Mouse (Mus musculus) lung, embryonic 16.5 days (tissue): ENCODE data around the gene Clec4a2. TPM values are rescaled to one million over a fixed set of nuclear protein-coding genes. Genes with fewer than 3 reads are reported as not detected.
"Not testable (repeated sequence)": the region's sequence is repeated elsewhere in the genome, so short reads cannot be mapped to it uniquely, and the experiment has no call there.

Experiments used
- ATAC-seq: fragments of 200-750 bp; cut with Nextera tagmentation; 2 replicates; pipeline ENCODE4 v1.8.0; 2017; ENCODE audit warnings: low read depth, mild to moderate bottlenecking, moderate library complexity
- H3K27ac ChIP-seq: fragments of 300-500 bp; sonication (generic); 2 replicates; pipeline ENCODE4 v1.5.1; 2014; ENCODE audit warnings: mild to moderate bottlenecking, control low read depth, low read length
- H3K27me3 ChIP-seq: fragments of 300-500 bp; sonication (generic); 2 replicates; pipeline ENCODE4 v1.6.1; 2014; ENCODE audit warnings: low read depth, low read length, mixed read lengths; ENCODE audit not compliant: control insufficient read depth, insufficient read depth
- H3K36me3 ChIP-seq: fragments of 300-500 bp; sonication (generic); 2 replicates; pipeline ENCODE4 v1.6.1; 2014; ENCODE audit warnings: low read length; ENCODE audit not compliant: control insufficient read depth, insufficient read depth
- H3K4me1 ChIP-seq: fragments of 300-500 bp; sonication (generic); replicated peaks from 2 replicates; pipeline ENCODE4 v1.6.1; 2014; ENCODE audit warnings: low read length, mixed read lengths; ENCODE audit not compliant: control insufficient read depth, insufficient read depth
- H3K4me2 ChIP-seq: fragments of 300-500 bp; sonication (generic); 2 replicates; pipeline ENCODE4 v1.6.1; 2014; ENCODE audit warnings: low read depth, low read length, control low read depth
- H3K4me3 ChIP-seq: fragments of 300-500 bp; sonication (generic); 2 replicates; pipeline ENCODE4 v1.5.1; 2014; ENCODE audit warnings: mild to moderate bottlenecking, low read length, control low read depth
- H3K9ac ChIP-seq: fragments of 300-500 bp; sonication (generic); 2 replicates; pipeline ENCODE4 v1.6.1; 2014; ENCODE audit warnings: low read length, control low read depth
- H3K9me3 ChIP-seq: fragments of 300-500 bp; sonication (generic); 2 replicates; pipeline ENCODE4 v1.6.1; 2016; ENCODE audit warnings: low read length; ENCODE audit not compliant: control insufficient read depth
- WGBS: fragments of 180-500 bp; shearing (Covaris S2); extraction: QIAGEN DNeasy Blood & Tissue Kit; methylation state at CpG from one replicate; pipeline ENCODE4 v1.1.7; 2014; 5-methylcytosine and 5-hydroxymethylcytosine counted together
- polyA plus RNA-seq: library from polyadenylated mRNA; unstranded; fragments of >200 nt; fragmentation: Nextera tagmentation; extraction: Ambion mirVana; gene quantifications from 2 replicates; pipeline ENCODE4 v1.2.1, GENCODE M21; 2015

The Clec4a2 gene
- 3.3 TPM in 2 replicates for polyA plus RNA-seq

DNA sequence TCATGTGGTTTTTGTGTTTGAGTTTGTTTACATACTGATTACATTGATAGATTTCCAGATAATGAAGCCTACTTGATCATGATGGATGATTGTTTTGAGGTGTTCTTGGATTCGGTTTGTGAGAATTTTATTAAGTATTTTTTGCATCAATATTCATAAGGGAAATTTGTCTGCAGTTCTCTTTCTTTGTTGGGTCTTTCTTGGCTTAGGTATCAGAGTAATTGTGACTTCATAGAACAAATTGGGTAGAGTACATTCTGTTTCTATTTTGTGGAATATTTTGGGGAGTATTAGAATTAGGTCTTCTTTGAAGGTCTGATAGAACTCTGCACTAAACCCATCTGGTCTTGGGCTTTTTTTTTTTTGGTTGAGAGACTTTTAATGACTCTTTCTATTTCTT lies at the start of gene Clec4a2:
Gene Clec4a2, plus strand, starts transcription at position 301 of the 400 bp plus-strand sequence.
- H3K27ac ChIP-seq, H3K4me2 ChIP-seq, H3K36me3 ChIP-seq, H3K9me3 ChIP-seq, ATAC-seq, H3K27me3 ChIP-seq, H3K9ac ChIP-seq, H3K4me1 ChIP-seq, H3K4me3 ChIP-seq: not testable (repeated sequence)
- 51% methylated on average over 1 of the region's 1 CpGs for WGBS

DNA sequence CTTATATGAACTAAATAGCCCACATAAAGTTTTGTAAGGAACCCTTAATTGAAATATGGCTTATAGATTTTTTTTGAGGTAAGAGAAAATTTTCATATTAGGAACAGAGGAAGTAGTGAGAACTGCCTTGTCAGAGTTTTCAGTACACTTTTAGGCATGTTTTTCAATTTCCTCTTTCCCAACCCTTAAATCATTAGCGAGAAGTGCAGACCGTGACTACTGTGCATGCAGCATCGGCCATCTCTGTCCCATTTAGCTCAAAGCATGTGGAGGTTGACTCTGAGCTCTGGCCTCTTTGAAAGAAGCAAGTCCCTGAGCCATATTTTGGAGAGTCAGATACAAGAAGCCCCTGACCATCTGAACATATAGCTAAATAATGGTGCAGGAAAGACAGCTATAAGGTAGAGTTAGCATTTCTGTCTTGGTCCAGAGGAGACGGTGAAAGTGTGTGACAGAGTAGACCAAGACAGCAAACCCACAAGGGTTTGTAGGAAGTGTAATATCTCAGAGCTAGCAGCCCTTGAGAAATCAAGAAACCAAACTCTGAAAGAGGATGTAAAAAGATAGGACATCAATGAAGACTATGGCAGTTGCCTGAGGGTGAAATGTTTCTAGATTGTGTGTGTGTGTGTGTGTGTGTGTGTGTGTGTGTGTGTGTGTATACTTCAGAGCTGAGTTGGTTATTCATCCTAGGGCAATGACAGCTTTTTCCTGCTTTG lies 10.9 kb upstream of the Clec4a2 start:
- H3K27ac ChIP-seq = no peak overlapping the region
- WGBS = 79% methylated on average over 4 of the region's 4 CpGs
- ATAC-seq = no peak
- no peaks in the 10 kb centered on the region for H3K36me3 ChIP-seq
- H3K27me3 ChIP-seq = no peaks in the 10 kb centered on the region
- H3K4me2 ChIP-seq = no peak overlapping the region
- H3K9ac ChIP-seq = no peak overlapping the region
- no peaks in the 10 kb centered on the region; the same call in 1 of the 2 replicates for H3K9me3 ChIP-seq
- no peak overlapping the region for H3K4me3 ChIP-seq
- no peaks in the 10 kb centered on the region for H3K4me1 ChIP-seq

DNA sequence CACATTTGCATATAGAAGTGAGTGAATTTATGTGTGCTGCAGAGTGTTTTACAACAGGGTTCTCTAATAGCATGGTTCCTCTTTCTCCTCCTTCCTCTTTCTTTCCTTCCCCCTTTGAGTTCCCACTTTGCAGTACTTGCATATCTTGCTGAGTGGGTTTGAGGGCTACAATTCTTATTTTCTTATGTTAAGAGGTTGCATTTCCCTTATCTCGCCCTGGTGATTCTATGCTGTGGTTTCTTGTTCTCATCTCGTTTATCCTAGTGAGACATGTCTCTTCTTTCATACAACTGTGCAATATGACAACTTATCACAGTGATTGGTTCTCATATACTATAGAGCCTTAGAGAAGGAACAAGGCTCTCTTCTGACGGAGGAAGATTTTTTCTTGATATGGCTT lies 17.0 kb downstream of the Clec4a2 start:
- no peak for ATAC-seq

DNA sequence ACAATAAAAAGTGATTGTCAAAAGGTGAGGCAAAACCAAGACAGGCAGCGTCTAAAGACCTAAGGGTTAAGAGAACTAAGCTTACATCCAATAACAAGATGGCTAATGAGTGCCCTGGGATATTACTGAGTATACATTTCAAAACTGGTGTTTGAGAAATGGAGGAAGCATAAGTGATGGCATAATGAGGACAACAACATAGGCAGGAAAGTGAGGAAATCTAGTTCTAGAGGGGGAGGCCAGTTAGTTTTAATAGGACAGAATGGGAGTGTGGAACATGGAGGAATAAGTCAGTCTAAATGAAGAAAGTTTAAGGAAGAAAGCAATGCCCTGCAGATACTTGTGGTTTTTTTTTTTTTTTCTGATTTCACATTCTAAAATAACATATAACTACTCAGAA lies 20.9 kb downstream of the Clec4a2 start:
- Histone ChIP-seq H3K9me3 (no peaks in the 10 kb centered on the region), H3K4me1 (no peaks in the 10 kb centered on the region), H3K27me3 (no peaks in the 10 kb centered on the region), H3K36me3 (no peaks in the 10 kb centered on the region), H3K4me3 (no peak overlapping the region), H3K4me2 (no peak overlapping the region), H3K27ac (no peak overlapping the region), H3K9ac (no peak overlapping the region)
- WGBS = 47% methylated on average over 1 of the region's 1 CpGs
- ATAC-seq = no peak

More for the DNA sequence above, 17.0 kb downstream of the Clec4a2 start:
- WGBS = 69% methylated on average over 3 of the region's 3 CpGs
- Histone ChIP-seq H3K36me3 (no peaks in the 10 kb centered on the region), H3K4me1 (no peaks in the 10 kb centered on the region), H3K9me3 (no peaks in the 10 kb centered on the region), H3K27me3 (no peaks in the 10 kb centered on the region), H3K4me2 (no peak overlapping the region), H3K4me3 (no peak overlapping the region), H3K9ac (no peak overlapping the region), H3K27ac (no peak overlapping the region)

DNA sequence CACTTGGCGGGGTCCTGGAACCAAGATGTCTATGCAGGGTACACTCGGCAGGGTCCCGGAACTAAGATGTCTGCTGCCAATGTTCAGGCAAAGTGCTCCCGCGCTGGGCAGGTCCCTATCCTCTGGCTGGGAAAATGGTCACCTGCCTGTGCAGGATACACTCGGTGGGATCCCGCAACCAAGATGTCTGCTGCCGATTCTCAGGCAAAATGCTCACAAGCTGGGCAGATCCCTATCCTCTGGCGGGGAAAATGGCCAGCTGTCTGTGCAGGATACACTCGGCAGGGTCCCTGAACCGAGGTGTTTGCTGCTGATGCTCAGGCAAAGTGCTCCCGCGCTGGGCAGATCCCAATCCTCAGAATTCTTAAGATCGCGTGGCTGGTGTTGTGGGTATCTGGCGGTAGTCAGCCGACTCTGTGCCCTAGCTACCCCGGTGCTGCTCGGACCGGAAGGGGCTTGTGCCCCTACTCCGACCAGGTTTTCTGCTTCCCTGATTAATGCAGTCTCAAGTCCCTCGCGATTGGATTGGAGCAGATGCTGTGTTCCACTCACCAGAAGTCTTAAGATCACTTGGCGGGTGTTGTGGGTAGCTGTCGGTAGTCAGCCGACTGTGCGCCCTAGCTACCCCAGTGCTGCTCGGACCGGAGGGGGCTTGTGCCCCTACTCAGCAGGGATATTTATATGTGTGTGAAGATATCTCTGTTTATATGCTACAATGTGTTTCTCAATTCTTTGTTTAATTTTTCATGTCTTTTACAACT lies 31.7 kb downstream of the Clec4a2 start:
- not testable (repeated sequence) for H3K9ac ChIP-seq, H3K4me2 ChIP-seq, H3K4me1 ChIP-seq, H3K27ac ChIP-seq, H3K9me3 ChIP-seq, ATAC-seq, H3K36me3 ChIP-seq, H3K27me3 ChIP-seq, H3K4me3 ChIP-seq
- 61% methylated on average over 29 of the region's 29 CpGs for WGBS

DNA sequence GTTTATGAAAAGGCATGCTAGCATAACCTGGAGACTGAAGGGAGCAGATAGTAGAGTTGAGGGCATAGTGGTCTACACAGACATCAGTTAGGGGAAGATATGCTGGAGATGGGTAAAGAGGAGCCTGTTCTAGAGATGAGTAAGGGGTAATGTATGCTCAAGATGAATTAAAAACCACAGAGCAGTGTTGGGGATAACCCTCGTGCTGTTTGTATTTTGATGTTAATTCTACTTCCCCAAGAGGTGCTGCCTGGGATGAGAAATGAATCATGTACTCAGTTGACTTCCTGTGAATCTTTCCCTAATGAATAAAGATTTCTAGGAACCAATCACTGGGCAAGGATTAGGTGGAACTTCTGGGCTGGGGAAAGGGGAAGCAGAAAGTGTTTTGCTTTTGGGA lies 63.9 kb downstream of the Clec4a2 start:
- no peak overlapping the region for H3K9ac ChIP-seq
- ATAC-seq = no peak
- no peaks in the 10 kb centered on the region for H3K36me3 ChIP-seq
- no peak overlapping the region for H3K4me2 ChIP-seq
- H3K9me3 ChIP-seq = no peaks in the 10 kb centered on the region; the same call in 1 of the 2 replicates
- WGBS = 35% methylated on average over 1 of the region's 1 CpGs
- no peak overlapping the region for H3K4me3 ChIP-seq
- H3K27ac ChIP-seq = no peak overlapping the region
- no peaks in the 10 kb centered on the region for H3K27me3 ChIP-seq
- no peaks in the 10 kb centered on the region for H3K4me1 ChIP-seq

DNA sequence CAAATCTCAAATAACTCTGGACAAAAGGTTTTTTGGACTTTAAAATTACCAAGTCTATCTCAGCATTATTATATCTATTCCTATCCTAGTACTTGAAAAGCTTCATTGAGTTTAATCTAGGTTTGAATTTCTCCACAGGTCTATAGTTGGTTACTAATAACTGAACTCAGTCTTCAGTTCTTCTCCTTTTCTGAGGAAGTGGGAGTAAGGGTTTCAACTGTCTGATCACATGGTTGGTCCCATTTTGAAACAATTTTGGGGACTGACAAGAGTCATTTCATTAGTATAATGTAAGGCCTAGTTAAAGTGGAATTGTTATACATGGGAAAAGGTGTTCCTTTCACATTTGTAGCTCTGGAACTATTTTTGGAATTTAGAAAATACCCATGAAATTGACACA lies 64.8 kb downstream of the Clec4a2 start:
- no peak overlapping the region for H3K4me3 ChIP-seq
- H3K27ac ChIP-seq = no peak overlapping the region
- ATAC-seq = no peak
- no peak overlapping the region for H3K9ac ChIP-seq
- no peaks in the 10 kb centered on the region for H3K27me3 ChIP-seq
- H3K4me2 ChIP-seq = no peak overlapping the region
- no peaks in the 10 kb centered on the region; the same call in 1 of the 2 replicates for H3K9me3 ChIP-seq
- no peaks in the 10 kb centered on the region for H3K4me1 ChIP-seq
- H3K36me3 ChIP-seq = no peaks in the 10 kb centered on the region

DNA sequence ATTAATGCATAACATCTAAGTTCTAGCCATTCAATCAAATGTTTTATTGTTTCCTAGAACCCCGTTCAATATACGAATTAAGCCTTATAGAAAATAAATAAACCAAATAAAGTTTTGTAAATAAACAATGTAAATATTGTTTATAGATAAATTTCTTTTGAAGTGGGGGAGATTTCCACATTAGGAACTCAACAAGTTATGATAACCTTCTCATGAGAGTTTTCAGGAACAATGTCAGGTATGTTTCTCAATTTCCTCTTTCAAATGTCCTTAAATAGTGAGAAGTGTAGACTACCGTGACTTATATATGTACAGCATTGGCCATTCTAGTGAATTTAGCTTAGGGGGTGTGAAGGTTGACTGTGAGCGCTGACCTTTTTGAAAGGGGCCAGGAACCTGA lies 66.4 kb downstream of the Clec4a2 start, which contains the start of gene Clec4b2:
Gene Clec4b2, plus strand, starts transcription at position 301 of the 400 bp plus-strand sequence.
- H3K9me3 ChIP-seq = no peaks in the 10 kb centered on the region; the same call in 1 of the 2 replicates
- WGBS = 81% methylated on average over 4 of the region's 4 CpGs
- H3K36me3 ChIP-seq = no peaks in the 10 kb centered on the region
- no peak within 1 kb of the TSS for H3K9ac ChIP-seq
- H3K4me2 ChIP-seq = no peak within 1 kb of the TSS
- ATAC-seq = no peak
- H3K27ac ChIP-seq = no peak within 1 kb of the TSS
- no peak within 1 kb of the TSS for H3K4me3 ChIP-seq
- no peaks in the 10 kb centered on the region for H3K27me3 ChIP-seq
- no peaks in the 10 kb centered on the region for H3K4me1 ChIP-seq

DNA sequence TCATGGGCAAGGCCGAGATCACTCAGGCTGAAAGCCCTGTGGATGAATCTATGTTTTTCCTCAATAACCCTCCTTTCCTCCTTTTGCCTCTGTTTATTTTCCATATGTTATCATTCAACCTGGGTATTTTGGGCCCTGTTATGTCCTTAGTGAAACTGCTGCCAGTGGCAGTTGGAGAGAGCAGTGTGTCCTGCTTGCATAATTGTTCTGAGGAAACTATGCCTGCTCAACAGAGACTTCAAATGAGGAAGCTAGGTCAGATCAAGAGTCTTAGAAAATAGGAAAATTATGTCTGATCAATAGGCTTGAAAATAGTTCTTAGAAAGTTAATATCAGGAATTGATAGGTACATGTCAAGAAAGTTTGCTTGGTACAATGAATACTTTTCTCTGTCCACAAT lies 69.3 kb downstream of the Clec4a2 start:
- no peak overlapping the region for H3K27ac ChIP-seq
- no peaks in the 10 kb centered on the region for H3K4me1 ChIP-seq
- 79% methylated on average over 1 of the region's 1 CpGs for WGBS
- H3K9ac ChIP-seq = no peak overlapping the region
- no peak overlapping the region for H3K4me3 ChIP-seq
- no peaks in the 10 kb centered on the region for H3K36me3 ChIP-seq
- ATAC-seq = no peak
- H3K9me3 ChIP-seq = no peaks in the 10 kb centered on the region
- H3K27me3 ChIP-seq = no peaks in the 10 kb centered on the region
- no peak overlapping the region for H3K4me2 ChIP-seq
